Mouse (Mus musculus) liver, adult (tissue): ENCODE data around the gene Arhgef10l.

Source experiments
- GATA4 ChIP-seq: IDR thresholded peaks from 2 replicates; pipeline ENCODE4 v1.6.1; 2014; ENCODE audit warnings: mild to moderate bottlenecking, low read length; ENCODE audit not compliant: insufficient replicate concordance

Arhgef10l gene

DNA sequence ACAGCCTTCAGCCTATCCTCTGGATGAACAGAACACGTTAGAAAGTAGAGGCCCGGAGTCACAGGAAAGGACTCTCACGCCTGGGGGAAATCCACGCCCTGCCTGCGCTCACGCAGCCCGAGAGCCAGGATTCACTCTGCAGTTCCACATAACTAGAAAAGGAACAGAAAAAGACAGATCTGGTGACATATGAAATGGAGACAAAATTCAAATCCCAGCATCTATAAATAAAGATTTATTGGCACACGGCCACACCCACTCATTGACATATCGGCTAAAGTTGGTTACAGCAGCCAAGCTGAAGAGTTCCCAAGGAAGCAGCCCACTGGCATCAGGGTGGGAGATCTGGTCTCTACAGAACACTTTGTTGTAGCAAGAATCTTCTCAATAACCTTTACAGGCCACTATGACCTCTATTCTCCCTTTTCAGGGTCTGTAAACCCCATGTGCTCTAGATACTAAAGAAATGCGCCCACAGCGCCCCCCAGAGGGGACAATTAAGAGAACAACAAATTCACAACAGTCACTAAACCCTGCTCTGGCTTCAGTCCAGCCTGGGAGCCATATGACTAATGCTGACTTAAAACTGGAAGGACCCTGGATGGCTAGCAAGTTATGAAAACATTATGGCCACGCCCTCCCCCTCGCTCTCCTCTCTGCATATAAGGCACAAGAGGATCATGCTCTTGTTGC is 195.9 kb downstream of the Arhgef10l start:
- no peak for TF ChIP-seq GATA4

DNA sequence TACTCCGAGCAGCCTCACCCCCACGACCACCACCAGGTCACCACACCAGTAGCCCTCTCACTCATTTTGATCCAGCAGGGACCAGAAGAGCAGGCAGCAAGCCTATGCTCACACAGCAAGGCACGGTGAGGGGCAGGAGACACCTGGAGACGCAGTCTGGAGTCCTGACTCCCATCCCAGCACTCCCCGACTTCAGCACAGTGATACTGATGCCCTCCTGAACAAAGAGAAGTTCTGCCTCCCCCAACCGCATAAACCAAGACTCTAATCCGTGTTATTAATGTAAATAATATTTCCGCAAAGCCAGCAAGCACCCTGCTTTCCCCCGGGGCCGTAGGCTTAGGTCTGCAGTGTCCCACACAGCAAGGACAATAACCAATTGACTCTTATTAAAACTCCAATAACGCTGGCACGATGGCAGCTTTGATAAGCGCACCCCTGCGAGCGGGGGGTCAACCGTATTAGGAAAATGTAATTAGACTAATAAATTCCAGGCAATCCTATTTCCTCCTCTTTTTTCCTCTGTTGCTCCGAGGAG is 198.5 kb downstream of the Arhgef10l start:
- TF ChIP-seq GATA4, result no peak
